Mouse (Mus musculus) left cerebral cortex, postnatal 25 days (tissue): ENCODE data around the gene Gm20390. TPM values are rescaled to one million over a fixed set of nuclear protein-coding genes. Genes with fewer than 3 reads are reported as not detected.

Experiments
- DNase-seq, 2 experiments: peaks; one replicate each; pipeline ENCODE4 v3.0.0; 2022; ENCODE audit warnings: low spot score in 2 of 2, mixed read lengths in 1 of 2
- intact Hi-C: fragments of 180-260 bp; cut with DNase I; formaldehyde crosslinking; loops from one replicate; pipeline ENCODE4 v1.15.1; 2025
- total RNA-seq, 2 experiments: library from RNA; stranded (reverse); gene quantifications; 2 replicates each; pipeline ENCODE4 v1.2.3; 2021

Gm20390 gene
- total RNA-seq, 2 experiments from 2014 or later = 106 to 109 TPM

DNA sequence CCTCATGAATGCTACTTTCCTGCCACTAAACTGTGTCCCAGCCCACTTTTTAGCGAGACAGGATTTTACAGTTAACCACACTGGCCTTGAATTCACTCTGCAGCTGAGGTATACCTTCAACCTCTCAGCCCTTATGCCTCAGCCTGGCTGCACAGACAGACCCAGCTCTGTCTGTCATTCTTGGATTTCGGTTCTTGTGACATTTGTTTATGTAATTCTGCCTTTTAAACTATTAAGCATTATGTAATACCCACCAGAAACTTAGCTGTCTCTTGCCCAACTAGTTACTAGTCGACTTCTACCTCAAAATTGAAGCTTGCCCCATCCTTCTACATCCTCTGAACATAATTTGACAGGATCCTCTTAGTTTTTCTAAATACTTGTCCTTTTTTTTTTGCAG lies 60.3 kb downstream of the Gm20390 start:
- intact Hi-C loops = no loop called here
- DNase-seq = no peak

DNA sequence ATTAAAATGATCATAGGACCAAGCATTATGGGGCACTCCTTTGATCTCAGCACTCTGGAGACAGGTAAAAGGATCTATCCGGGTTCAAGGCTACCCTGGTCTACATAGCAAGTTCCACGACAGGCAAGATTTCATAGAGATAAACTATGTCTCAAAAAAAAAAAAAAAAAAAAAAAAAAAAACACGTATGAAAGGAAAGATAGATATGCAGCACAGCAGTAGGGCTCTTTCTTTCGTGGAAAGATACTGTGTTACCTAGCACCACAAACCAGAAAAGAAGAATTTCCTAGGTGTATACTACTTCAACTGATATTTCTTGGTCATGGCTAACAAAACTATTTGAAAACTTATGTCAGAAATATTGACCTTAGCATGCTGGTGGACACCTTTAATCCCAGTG lies 61.3 kb downstream of the Gm20390 start:
- intact Hi-C loops = no loop called here
- no peak for DNase-seq

Other genes starting within 250 kb of the Gm20390 start
- gene Utp18, start 82.5 kb downstream of the Gm20390 start, total RNA-seq = 10 to 100 TPM; 23.7 to 24.9 TPM
- 10 to 100 TPM; 28.1 to 34.1 TPM for gene Mbtd1, start 82.4 kb downstream of the Gm20390 start, total RNA-seq
- 10 to 100 TPM; 63.4 to 79.0 TPM for gene Nme2, start 12.0 kb downstream of the Gm20390 start, total RNA-seq
- 100 to 1,000 TPM; 119 TPM for gene Nme1, start 228 bp upstream of the Gm20390 start, total RNA-seq
- 100 to 1,000 TPM; 272 to 282 TPM for gene Spag9, start 27.8 kb upstream of the Gm20390 start, total RNA-seq
- 10 to 100 TPM; 38.2 to 43.9 TPM for gene Tob1, start 243.2 kb upstream of the Gm20390 start, total RNA-seq